Mouse (Mus musculus) forebrain, embryonic 14.5 days (tissue): ENCODE measurements around the gene Larp1. TPM values are rescaled to one million over a fixed set of nuclear protein-coding genes. Genes with fewer than 3 reads are reported as not detected.
"Not testable (repeated sequence)": the region's sequence is repeated elsewhere in the genome, so short reads cannot be mapped to it uniquely, and the experiment has no call there.

Experiments
- ATAC-seq: fragments of 200-750 bp; cut with Nextera tagmentation; 2 replicates; pipeline ENCODE4 v1.8.0; 2017; ENCODE audit warnings: mild to moderate bottlenecking, moderate library complexity
- DNase-seq: peaks from one replicate; pipeline ENCODE4 v3.0.0-alpha.2; 2015; ENCODE audit warnings: low spot score
- H3K27ac ChIP-seq: fragments of 300-500 bp; sonication (generic); 2 replicates; pipeline ENCODE4 v1.5.1; 2014; ENCODE audit warnings: low read depth, mild to moderate bottlenecking, control low read depth, low read length, moderate library complexity
- H3K27me3 ChIP-seq: fragments of 300-500 bp; sonication (generic); replicated peaks from 2 replicates; pipeline ENCODE4 v1.6.1; 2014; ENCODE audit warnings: low read length, control low read depth, mixed read lengths; ENCODE audit not compliant: control insufficient read depth, insufficient read depth
- H3K36me3 ChIP-seq: fragments of 300-500 bp; sonication (generic); 2 replicates; pipeline ENCODE4 v1.6.1; 2014; ENCODE audit warnings: low read length, control low read depth; ENCODE audit not compliant: control insufficient read depth, insufficient read depth
- H3K4me1 ChIP-seq: fragments of 300-500 bp; sonication (generic); 2 replicates; pipeline ENCODE4 v1.6.1; 2014; ENCODE audit warnings: antibody characterized with exemption, low read length, control low read depth; ENCODE audit not compliant: control insufficient read depth, insufficient read depth
- H3K4me2 ChIP-seq: fragments of 300-500 bp; sonication (generic); 2 replicates; pipeline ENCODE4 v1.6.1; 2014; ENCODE audit warnings: mild to moderate bottlenecking, control low read depth, low read length
- H3K4me3 ChIP-seq: fragments of 300-500 bp; sonication (generic); 2 replicates; pipeline ENCODE4 v1.5.1; 2014; ENCODE audit warnings: low read depth, low read length, control low read depth
- H3K9ac ChIP-seq: fragments of 300-500 bp; sonication (generic); 2 replicates; pipeline ENCODE4 v1.6.1; 2014; ENCODE audit warnings: mild to moderate bottlenecking, low read length, control low read depth, moderate library complexity
- H3K9me3 ChIP-seq: fragments of 300-500 bp; sonication (generic); replicated peaks from 2 replicates; pipeline ENCODE4 v1.6.1; 2016; ENCODE audit warnings: low read length, control low read depth, mixed read lengths; ENCODE audit not compliant: control insufficient read depth
- WGBS: fragments of 180-500 bp; shearing (Covaris S2); extraction: QIAGEN DNeasy Blood & Tissue Kit; methylation state at CpG from one replicate; pipeline ENCODE4 v1.1.7; 2014; 5-methylcytosine and 5-hydroxymethylcytosine counted together
- polyA plus RNA-seq: library from polyadenylated mRNA; unstranded; fragments of >200 nt; fragmentation: Nextera tagmentation; extraction: Ambion mirVana; gene quantifications from 2 replicates; pipeline ENCODE4 v1.2.1, GENCODE M21; 2014

The Larp1 gene
- polyA plus RNA-seq, 1 experiment from 2014 or later = 11.8 TPM

- H3K36me3 ChIP-seq = peaks cover 59% of the 10 kb centered on the region
- 90% methylated on average over 7 of the region's 7 CpGs for WGBS
- H3K9ac ChIP-seq, H3K27me3 ChIP-seq, ATAC-seq, H3K4me2 ChIP-seq, DNase-seq, H3K9me3 ChIP-seq, H3K4me1 ChIP-seq, H3K4me3 ChIP-seq, H3K27ac ChIP-seq: not testable (repeated sequence)
These were observed 50.9 kb downstream of the Larp1 start for GRCm38 (mm10) chr11:58059752-58060151.

GRCm38 (mm10) chr11:58061218-58061617 is 52.4 kb downstream of the Larp1 start:
- H3K4me1 ChIP-seq, H3K27me3 ChIP-seq, H3K4me3 ChIP-seq, ATAC-seq, H3K9me3 ChIP-seq, H3K9ac ChIP-seq, H3K27ac ChIP-seq, H3K4me2 ChIP-seq, DNase-seq: not testable (repeated sequence)
- WGBS = 83% methylated on average over 4 of the region's 4 CpGs
- H3K36me3 ChIP-seq = peaks cover 47% of the 10 kb centered on the region

GRCm38 (mm10) chr11:58062586-58062985 is 53.7 kb downstream of the Larp1 start:
- Histone ChIP-seq H3K36me3 (peaks cover 34% of the 10 kb centered on the region), H3K9me3 (no peaks in the 10 kb centered on the region), H3K4me1 (no peaks in the 10 kb centered on the region), H3K4me3 (no peak overlapping the region), H3K9ac (no peak overlapping the region), H3K27ac (no peak overlapping the region), H3K27me3 (no peaks in the 10 kb centered on the region), H3K4me2 (no peak overlapping the region)
- ATAC-seq (no peak), DNase-seq (no peak)
- WGBS = 89% methylated on average over 4 of the region's 4 CpGs

- Histone ChIP-seq H3K36me3 (peaks cover 13% of the 10 kb centered on the region), H3K27ac (no peak overlapping the region), H3K27me3 (no peaks in the 10 kb centered on the region), H3K4me1 (no peaks in the 10 kb centered on the region), H3K4me3 (no peak overlapping the region), H3K4me2 (no peak overlapping the region), H3K9ac (no peak overlapping the region), H3K9me3 (no peaks in the 10 kb centered on the region)
- 85% methylated on average over 4 of the region's 4 CpGs for WGBS
- ATAC-seq (no peak), DNase-seq (no peak)
These were observed 56.2 kb downstream of the Larp1 start for GRCm38 (mm10) chr11:58065025-58065424.

GRCm38 (mm10) chr11:58072978-58073377 is 64.1 kb downstream of the Larp1 start:
- Histone ChIP-seq H3K4me3 (no peak overlapping the region), H3K27me3 (no peaks in the 10 kb centered on the region), H3K4me1 (no peaks in the 10 kb centered on the region), H3K36me3 (no peaks in the 10 kb centered on the region), H3K9me3 (no peaks in the 10 kb centered on the region), H3K9ac (no peak overlapping the region), H3K27ac (no peak overlapping the region), H3K4me2 (no peak overlapping the region)
- 81% methylated on average over 3 of the region's 3 CpGs for WGBS
- ATAC-seq = no peak
- no peak for DNase-seq

- Histone ChIP-seq H3K4me3 (no peak overlapping the region), H3K36me3 (no peaks in the 10 kb centered on the region), H3K9ac (no peak overlapping the region), H3K9me3 (no peaks in the 10 kb centered on the region), H3K27me3 (no peaks in the 10 kb centered on the region), H3K27ac (no peak overlapping the region), H3K4me2 (no peak overlapping the region), H3K4me1 (no peaks in the 10 kb centered on the region)
- ATAC-seq (no peak), DNase-seq (no peak)
- 75% methylated on average over 4 of the region's 4 CpGs for WGBS
These were observed 68.4 kb downstream of the Larp1 start for GRCm38 (mm10) chr11:58077270-58077669.

- Histone ChIP-seq H3K9me3 (no peaks in the 10 kb centered on the region), H3K36me3 (no peaks in the 10 kb centered on the region), H3K4me2 (no peak overlapping the region), H3K27ac (no peak overlapping the region), H3K9ac (no peak overlapping the region), H3K4me1 (no peaks in the 10 kb centered on the region), H3K27me3 (no peaks in the 10 kb centered on the region), H3K4me3 (no peak overlapping the region)
- no peak for ATAC-seq
- WGBS = 90% methylated on average over 6 of the region's 6 CpGs
- no peak for DNase-seq
These were observed 72.9 kb downstream of the Larp1 start for GRCm38 (mm10) chr11:58081716-58082115.

GRCm38 (mm10) chr11:58092541-58092940 is 83.7 kb downstream of the Larp1 start:
- H3K27ac ChIP-seq = no peak overlapping the region
- 0 out of 2 replicates have a peak, but pooled peaks cover under 1% of the 10 kb centered on the region for H3K27me3 ChIP-seq
- no peak for ATAC-seq
- 0 out of 2 replicates have a peak overlapping the region, but pooled peaks have one; percentile 13 for H3K9ac ChIP-seq
- 68% methylated on average over 4 of the region's 4 CpGs for WGBS
- no peak overlapping the region for H3K4me2 ChIP-seq
- no peak for DNase-seq
- H3K4me1 ChIP-seq = no peaks in the 10 kb centered on the region
- no peaks in the 10 kb centered on the region for H3K36me3 ChIP-seq
- no peak overlapping the region for H3K4me3 ChIP-seq
- no peaks in the 10 kb centered on the region for H3K9me3 ChIP-seq

GRCm38 (mm10) chr11:58093021-58093528 is 84.2 kb downstream of the Larp1 start, which contains the start of gene Gm12248:
Gm12248 (minus strand) TSS chr11:58093134.
- ATAC-seq = no peak
- Histone ChIP-seq H3K9me3 (no peaks in the 10 kb centered on the region), H3K4me1 (no peaks in the 10 kb centered on the region), H3K4me2 (no peak within 1 kb of the TSS), H3K27ac (no peak within 1 kb of the TSS), H3K27me3 (0 out of 2 replicates have a peak, but pooled peaks cover 2% of the 10 kb centered on the region), H3K9ac (0 out of 2 replicates have a peak within 1 kb of the TSS, but pooled peaks have one; percentile 13), H3K4me3 (no peak within 1 kb of the TSS), H3K36me3 (no peaks in the 10 kb centered on the region)
- DNase-seq = no peak
- 20% methylated on average over 12 of the region's 12 CpGs for WGBS
